Mouse (Mus musculus) E14TG2a.4 (cell line): Measurements from ENCODE around the gene Ddc.

ENCODE experiments used
- H3K27me3 ChIP-seq: 2 replicates; pipeline ENCODE4 v1.6.1; 2014; ENCODE audit warnings: low read length, control low read depth; ENCODE audit not compliant: insufficient read depth
- H3K36me3 ChIP-seq: 2 replicates; pipeline ENCODE4 v1.6.1; 2014; ENCODE audit warnings: low read length, control low read depth; ENCODE audit not compliant: insufficient read depth
- H3K4me1 ChIP-seq: replicated peaks from 2 replicates; pipeline ENCODE4 v1.6.1; 2014; ENCODE audit warnings: low read depth, low read length, control low read depth
- H3K4me3 ChIP-seq: replicated peaks from 2 replicates; pipeline ENCODE4 v1.5.1; 2014; ENCODE audit warnings: mild to moderate bottlenecking, low read length
- H3K9me3 ChIP-seq: 2 replicates; pipeline ENCODE4 v1.6.1; 2014; ENCODE audit warnings: low read length, control low read depth
- CTCF ChIP-seq: conservative IDR thresholded peaks from 2 replicates; pipeline ENCODE4 v1.5.1; 2014; ENCODE audit warnings: low read length
- NANOG ChIP-seq: IDR thresholded peaks from 2 replicates; pipeline ENCODE4 v1.6.1; 2014; ENCODE audit warnings: borderline replicate concordance, low read length, mixed read lengths
- POU5F1 ChIP-seq: IDR thresholded peaks from 2 replicates; pipeline ENCODE4 v1.6.1; 2014; ENCODE audit warnings: low read length, borderline replicate concordance

The Ddc gene

DNA sequence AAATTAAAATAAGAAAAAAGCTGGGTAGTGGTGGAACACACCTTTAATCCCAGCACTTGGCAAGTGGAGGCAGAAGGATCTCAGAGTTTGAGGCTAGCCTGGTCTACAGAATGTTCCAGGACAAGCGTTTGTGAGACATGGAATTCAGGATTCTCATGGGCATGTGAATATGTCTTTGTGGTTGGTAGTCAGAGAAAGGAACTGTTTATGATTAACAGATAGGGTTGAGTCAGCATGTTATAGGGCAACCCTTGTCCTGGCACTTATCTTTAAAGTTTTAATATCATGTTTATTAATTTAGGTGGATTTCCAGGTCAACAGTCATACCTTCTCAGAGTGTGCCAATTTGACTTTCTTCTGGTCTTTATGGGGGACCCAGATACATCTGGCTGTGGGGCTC is 4.2 kb downstream of the Ddc start:
- no peaks in the 10 kb centered on the region for H3K36me3 ChIP-seq
- no peaks in the 10 kb centered on the region for H3K27me3 ChIP-seq
- TF ChIP-seq CTCF (no peak), POU5F1 (no peak)
- peaks cover 23% of the 10 kb centered on the region for H3K4me1 ChIP-seq
- H3K4me3 ChIP-seq, result no peak overlapping the region
- H3K9me3 ChIP-seq, result no peaks in the 10 kb centered on the region

DNA sequence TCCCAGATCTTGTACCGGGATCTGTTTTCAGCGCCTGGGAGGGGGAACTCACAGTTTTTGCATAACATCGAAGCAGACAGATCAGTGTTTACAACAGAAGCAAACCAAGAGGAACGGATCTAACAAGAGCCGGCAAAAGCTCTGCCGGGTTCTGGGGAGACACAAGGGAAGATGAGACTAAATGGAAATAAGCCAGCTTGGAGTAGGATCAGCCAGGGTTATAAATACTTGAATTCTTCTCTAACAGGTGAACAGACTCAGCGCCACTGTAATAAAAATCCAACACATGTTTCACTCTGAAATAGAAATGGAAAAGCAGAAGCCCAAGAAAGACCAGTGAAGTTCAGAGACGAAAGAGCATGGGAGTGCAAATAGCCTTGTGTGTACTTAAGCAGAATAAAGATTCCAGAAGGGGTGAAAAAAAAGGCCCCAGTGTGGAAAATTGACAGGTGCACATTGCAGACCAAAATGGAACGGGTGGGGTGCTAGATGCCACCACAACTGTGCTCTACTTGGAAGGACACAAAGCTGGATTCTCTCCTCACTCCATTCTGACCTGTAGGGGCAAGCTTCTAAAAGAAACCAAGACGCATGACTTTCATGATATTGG is 4.8 kb downstream of the Ddc start:
- no peak overlapping the region for H3K4me3 ChIP-seq
- no peak for TF ChIP-seq POU5F1
- no peak for TF ChIP-seq NANOG
- TF ChIP-seq CTCF, result no peak
- no peaks in the 10 kb centered on the region for H3K36me3 ChIP-seq
- peaks cover 27% of the 10 kb centered on the region for H3K4me1 ChIP-seq
- no peaks in the 10 kb centered on the region for H3K27me3 ChIP-seq
- no peaks in the 10 kb centered on the region for H3K9me3 ChIP-seq

DNA sequence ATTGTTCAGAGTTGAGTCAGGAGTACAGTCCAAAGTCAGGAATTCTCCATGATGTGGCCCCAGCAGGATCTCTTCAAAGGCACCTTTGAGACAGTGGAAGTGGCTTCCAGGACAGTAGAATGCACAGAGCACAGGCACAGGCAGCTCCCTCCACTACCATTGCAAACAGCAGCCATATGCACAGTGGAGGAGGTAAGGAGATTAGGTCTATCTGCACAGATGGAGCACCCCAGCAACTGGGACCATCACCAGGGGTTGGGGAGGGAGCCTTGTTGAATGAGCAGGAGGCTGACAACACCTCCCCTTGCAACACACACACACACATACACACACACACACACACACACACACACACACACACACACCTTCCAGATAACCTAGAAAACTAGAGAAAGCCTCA is 6.1 kb downstream of the Ddc start:
- no peaks in the 10 kb centered on the region for H3K27me3 ChIP-seq
- peaks cover 34% of the 10 kb centered on the region for H3K4me1 ChIP-seq
- TF ChIP-seq NANOG (no peak), CTCF (no peak), POU5F1 (no peak)
- H3K4me3 ChIP-seq, result no peak overlapping the region
- no peaks in the 10 kb centered on the region for H3K36me3 ChIP-seq
- no peaks in the 10 kb centered on the region for H3K9me3 ChIP-seq

DNA sequence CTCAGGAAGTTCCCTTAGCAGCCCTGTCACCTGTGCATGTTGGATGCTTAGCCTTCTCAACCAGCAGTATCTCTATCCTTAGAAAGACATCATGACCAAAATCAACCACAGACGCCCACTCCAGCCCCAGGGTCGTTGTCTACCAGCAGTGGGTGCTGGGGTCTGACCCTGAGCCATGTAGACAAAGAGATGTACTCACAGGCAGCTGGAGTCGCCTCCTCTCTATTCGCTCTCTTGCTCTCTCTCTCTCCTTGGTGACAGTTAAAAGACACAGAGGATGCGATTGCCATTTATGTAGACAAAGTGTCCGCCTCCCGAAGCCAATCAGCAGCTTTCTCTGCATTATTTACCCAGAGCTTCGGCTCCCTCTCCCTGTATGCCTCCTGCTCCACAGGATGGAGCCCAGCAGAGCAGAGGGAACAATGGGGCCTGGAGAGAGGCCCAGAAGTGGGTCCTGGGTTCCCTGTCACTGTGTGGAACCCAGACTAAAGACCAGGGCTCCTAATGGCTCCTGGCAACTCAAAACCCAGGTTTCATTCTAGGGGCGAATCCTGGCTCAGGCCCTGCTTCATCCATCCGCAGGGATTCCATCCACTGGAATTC is 7.7 kb downstream of the Ddc start:
- no peak for TF ChIP-seq CTCF
- no peak for TF ChIP-seq POU5F1
- TF ChIP-seq NANOG, result no peak

DNA sequence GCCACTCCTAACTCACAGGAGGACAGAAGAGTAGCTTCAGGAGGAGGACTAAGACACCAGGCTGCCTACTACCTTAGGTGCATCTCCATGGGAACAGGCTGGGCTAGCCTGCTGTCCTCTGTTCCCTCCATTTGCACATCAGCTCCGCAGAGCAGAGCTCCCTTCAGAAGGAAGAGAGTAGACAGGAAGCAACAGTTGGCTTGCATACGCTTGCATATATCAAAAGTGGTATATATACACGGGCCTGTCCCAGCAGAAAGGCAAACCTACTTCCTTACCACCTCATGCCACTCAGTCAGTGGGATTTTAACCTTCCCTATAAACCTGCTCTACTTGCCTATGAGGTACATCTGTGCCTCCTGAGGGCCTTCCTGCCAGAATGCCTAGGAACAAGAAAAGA is 9.2 kb downstream of the Ddc start:
- Histone ChIP-seq H3K4me3 (no peak overlapping the region), H3K9me3 (no peaks in the 10 kb centered on the region), H3K36me3 (no peaks in the 10 kb centered on the region)

More for the DNA sequence above, 7.7 kb downstream of the Ddc start:
- no peaks in the 10 kb centered on the region for H3K36me3 ChIP-seq
- H3K27me3 ChIP-seq, result no peaks in the 10 kb centered on the region
- peak overlapping the region; percentile 14; the same call in 1 of the 2 replicates for H3K4me3 ChIP-seq
- no peaks in the 10 kb centered on the region for H3K9me3 ChIP-seq
- peaks cover 48% of the 10 kb centered on the region for H3K4me1 ChIP-seq

DNA sequence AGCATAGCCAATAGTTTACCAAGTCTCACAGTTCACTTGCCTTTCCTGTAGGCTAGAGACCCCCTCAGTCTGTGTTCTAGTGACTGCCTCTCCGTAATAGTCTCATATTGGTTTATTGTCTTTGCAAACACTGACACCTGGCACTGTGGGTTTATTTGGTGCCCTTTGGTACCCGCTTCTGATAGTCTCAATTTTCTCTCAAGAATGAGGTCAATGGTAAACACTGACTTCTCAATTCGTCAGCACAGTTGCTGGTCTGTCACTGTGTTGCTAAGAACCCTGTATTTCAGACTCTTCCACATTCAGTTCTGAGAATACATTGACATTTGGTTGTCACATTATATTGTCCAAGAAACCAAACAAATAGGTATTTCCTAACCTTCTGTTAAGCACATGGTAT is 9.9 kb downstream of the Ddc start:
- no peaks in the 10 kb centered on the region for H3K9me3 ChIP-seq
- no peaks in the 10 kb centered on the region for H3K36me3 ChIP-seq
- no peak overlapping the region for H3K4me3 ChIP-seq
- H3K27me3 ChIP-seq, result no peaks in the 10 kb centered on the region
- peaks cover 65% of the 10 kb centered on the region for H3K4me1 ChIP-seq
- no peak for TF ChIP-seq CTCF
- TF ChIP-seq POU5F1, result no peak

More for the DNA sequence above, 9.2 kb downstream of the Ddc start:
- Histone ChIP-seq H3K27me3 (no peaks in the 10 kb centered on the region), H3K4me1 (peaks cover 63% of the 10 kb centered on the region)
- TF ChIP-seq NANOG, result no peak
- TF ChIP-seq POU5F1, result no peak
- no peak for TF ChIP-seq CTCF

DNA sequence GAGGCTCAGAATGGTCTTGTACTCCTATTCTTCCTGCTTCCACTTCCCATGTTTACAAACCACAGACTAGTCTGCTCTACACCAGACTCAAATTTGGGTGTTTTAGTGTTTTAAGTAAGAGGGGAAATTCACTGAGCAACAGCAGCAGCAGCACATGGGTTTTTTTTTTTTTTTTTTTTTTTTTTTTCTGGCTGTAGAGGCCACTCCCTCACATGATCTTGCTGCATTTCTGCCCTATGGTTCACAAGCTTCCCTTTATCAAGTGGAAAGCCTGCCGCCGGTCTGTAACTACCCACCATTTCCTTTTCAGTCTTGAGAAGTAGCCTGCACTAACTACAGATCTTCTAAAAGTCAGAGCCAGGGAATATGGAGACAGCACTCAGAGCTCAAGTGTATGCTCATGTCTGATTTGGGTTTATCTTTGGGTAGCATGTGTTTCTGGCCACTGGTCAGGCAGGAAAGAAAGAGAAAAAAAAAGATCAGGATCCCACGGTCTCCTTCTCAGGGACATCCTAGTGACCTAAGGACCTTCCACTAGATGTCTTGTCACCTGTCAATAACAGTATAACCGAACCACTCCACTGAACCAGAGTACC is 11.4 kb downstream of the Ddc start:
- TF ChIP-seq CTCF, result no peak
- no peak for TF ChIP-seq POU5F1
- TF ChIP-seq NANOG, result no peak
- Histone ChIP-seq H3K27me3 (no peaks in the 10 kb centered on the region), H3K4me1 (peaks cover 74% of the 10 kb centered on the region), H3K4me3 (no peak overlapping the region), H3K36me3 (no peaks in the 10 kb centered on the region), H3K9me3 (no peaks in the 10 kb centered on the region)

DNA sequence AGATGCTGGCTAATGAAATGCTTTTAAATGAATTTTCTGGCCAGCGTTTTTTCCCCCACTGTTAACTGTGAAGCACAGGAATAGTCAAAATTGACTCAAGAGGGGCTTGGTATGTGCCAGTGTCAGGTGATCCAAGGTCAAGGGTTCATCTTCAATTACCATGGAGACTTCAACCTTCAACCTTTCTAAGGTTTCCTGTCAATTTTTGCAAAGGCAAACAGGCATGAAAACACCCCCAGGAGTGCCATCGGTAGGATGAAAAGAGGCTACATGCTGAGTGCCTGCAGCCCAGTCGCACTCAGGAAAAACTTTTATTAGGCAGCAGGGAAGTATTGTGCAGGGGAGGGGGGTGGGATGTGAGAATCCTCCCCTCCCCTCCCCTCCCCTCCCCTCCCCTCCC is 12.0 kb downstream of the Ddc start:
- no peak for TF ChIP-seq CTCF

DNA sequence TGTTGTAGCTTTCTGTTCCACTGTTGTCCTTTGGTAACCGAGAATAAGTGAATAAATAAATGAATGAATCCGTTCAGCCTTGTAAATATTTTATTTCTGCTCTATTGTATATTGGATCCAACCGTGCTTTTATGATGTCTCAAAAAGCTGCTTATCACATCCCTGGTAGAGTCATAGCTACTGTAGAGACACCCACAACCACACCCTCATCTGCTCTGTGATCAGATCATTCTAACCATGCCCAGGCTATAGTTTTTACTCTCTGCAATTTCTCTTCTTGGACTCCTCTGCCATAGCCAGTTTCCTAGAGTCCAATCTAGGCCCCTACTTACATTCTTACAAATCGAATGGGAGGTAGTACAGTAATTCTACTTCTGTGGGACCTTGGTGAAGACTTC is 12.7 kb downstream of the Ddc start:
- TF ChIP-seq POU5F1 (no peak), CTCF (no peak), NANOG (no peak)
- Histone ChIP-seq H3K9me3 (no peaks in the 10 kb centered on the region), H3K36me3 (no peaks in the 10 kb centered on the region), H3K4me1 (peaks cover 84% of the 10 kb centered on the region), H3K4me3 (no peak overlapping the region), H3K27me3 (no peaks in the 10 kb centered on the region)

More for the DNA sequence above, 12.0 kb downstream of the Ddc start:
- Histone ChIP-seq H3K4me3 (no peak overlapping the region), H3K36me3 (no peaks in the 10 kb centered on the region), H3K27me3 (no peaks in the 10 kb centered on the region), H3K4me1 (peaks cover 80% of the 10 kb centered on the region), H3K9me3 (no peaks in the 10 kb centered on the region)
